ENCODE assay signal across 18 mouse cellular contexts in the genomic region with DNA sequence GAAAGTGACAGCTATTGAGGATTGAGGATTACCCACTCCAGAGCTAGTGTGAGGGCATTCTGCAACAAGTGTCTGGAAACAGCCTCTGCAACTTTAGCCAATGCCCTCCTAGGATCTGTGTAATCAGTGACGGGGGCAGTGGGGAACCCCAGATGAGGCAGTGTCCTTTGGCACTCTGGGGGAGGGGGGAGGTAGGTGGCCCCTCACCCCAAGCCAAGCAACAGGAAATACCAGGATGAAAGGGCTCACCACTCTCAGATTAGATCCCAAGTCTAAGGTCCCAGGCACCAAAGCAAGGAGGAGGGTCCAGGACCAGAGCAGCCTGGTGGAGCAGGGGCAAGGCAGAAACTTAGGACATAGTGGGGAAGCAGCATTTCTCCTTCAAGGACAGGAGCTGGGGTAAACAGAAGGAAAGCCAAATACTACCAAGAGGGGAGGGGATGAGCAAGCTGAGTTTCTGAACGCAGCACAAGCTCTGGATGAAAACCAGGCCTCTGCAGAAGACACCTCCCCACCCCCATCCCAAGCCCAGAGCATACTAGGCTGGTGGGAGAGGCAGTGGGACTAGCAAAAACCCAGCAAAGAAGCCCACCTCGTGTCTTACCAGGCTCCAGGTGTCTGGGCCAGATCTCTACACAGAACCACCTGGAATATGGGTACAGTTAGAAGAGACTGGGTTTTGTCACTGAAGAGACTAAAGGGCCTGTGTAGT. TPM values are rescaled to one million over a fixed set of nuclear protein-coding genes. Genes with fewer than 3 reads are reported as not detected.
DNase-seq lines count a peak whose midpoint lies in the region; ATAC-seq lines count a peak whose summit lies in the region.
"Had no signal": no experiment of that assay in that cellular context is flagged by ENCODE, and none has a peak within 500 bp of the region (broad histone marks: within the 10 kb centered on the region; RNA-seq: fewer than 3 reads in every experiment).

No protein-coding gene starts in this region.

- intact Hi-C loops in heart, postnatal 14 days (cut with DNase I) = no loop called here
- intact Hi-C loops in left cerebral cortex, postnatal 36 days (cut with DNase I) = no loop called here

- H3K9ac ChIP-seq in heart, embryonic 11.5 days (ENCODE audit: low read depth, low read length) = no peak overlapping the region
- peak overlapping the region; percentile 39 for H3K9ac ChIP-seq in heart, embryonic 16.5 days (ENCODE audit: low read length)
- no peak overlapping the region for H3K9ac ChIP-seq in stomach, embryonic 14.5 days (replicated peaks; ENCODE audit: low read depth, low read length)
- H3K9ac ChIP-seq: forebrain, embryonic 12.5 days; limb, embryonic 13.5 days; midbrain, embryonic 15.5 days had no signal

- ATAC-seq in heart, embryonic 11.5 days (replicated peaks; ENCODE audit: insufficient number of reproducible peaks, low FRiP score, low TSS enrichment) = no peak
- no peak for ATAC-seq in heart, embryonic 16.5 days (replicated peaks; ENCODE audit: extremely low read depth, insufficient read depth, low FRiP score)
- peak; percentile 24; the same call in 1 of the 2 replicates for ATAC-seq in stomach, embryonic 14.5 days (ENCODE audit: insufficient number of reproducible peaks, insufficient read depth, low FRiP score, low read depth)
- ATAC-seq: midbrain, embryonic 15.5 days had no signal

- no peak overlapping the region for H3K4me2 ChIP-seq in heart, embryonic 11.5 days
- H3K4me2 ChIP-seq in heart, embryonic 16.5 days (ENCODE audit: low read depth, low read length) = no peak overlapping the region
- H3K4me2 ChIP-seq in stomach, embryonic 14.5 days (replicated peaks; ENCODE audit: low read depth, low read length) = no peak overlapping the region
- H3K4me2 ChIP-seq: forebrain, embryonic 12.5 days; limb, embryonic 13.5 days; midbrain, embryonic 15.5 days had no signal

- no peak overlapping the region for H3K4me3 ChIP-seq in heart, embryonic 11.5 days (ENCODE audit: low read depth, low read length)
- H3K4me3 ChIP-seq in heart, embryonic 16.5 days (ENCODE audit: low read length) = no peak overlapping the region
- no peak overlapping the region for H3K4me3 ChIP-seq in stomach, embryonic 14.5 days (ENCODE audit: low read depth, low read length)
- H3K4me3 ChIP-seq: forebrain, embryonic 12.5 days; heart, adult 2 months; limb, embryonic 13.5 days; midbrain, embryonic 15.5 days; myocyte had no signal

- peak overlapping the region; percentile 54 for H3K27ac ChIP-seq in heart, embryonic 11.5 days (ENCODE audit: low read depth, low read length)
- H3K27ac ChIP-seq in heart, embryonic 16.5 days (ENCODE audit: low read length) = peak overlapping the region; percentile 72
- peak overlapping the region; percentile 39; the same call in 1 of the 2 replicates for H3K27ac ChIP-seq in stomach, embryonic 14.5 days (ENCODE audit: low read length)
- H3K27ac ChIP-seq: forebrain, embryonic 12.5 days; limb, embryonic 13.5 days; midbrain, embryonic 15.5 days had no signal

- H3K36me3 ChIP-seq in heart, embryonic 11.5 days (ENCODE audit: control insufficient read depth, insufficient read depth, low read length) = no peaks in the 10 kb centered on the region
- 0 out of 2 replicates have a peak, but pooled peaks cover 2% of the 10 kb centered on the region for H3K36me3 ChIP-seq in heart, embryonic 16.5 days (ENCODE audit: control insufficient read depth, insufficient read depth)
- H3K36me3 ChIP-seq in stomach, embryonic 14.5 days (ENCODE audit: control insufficient read depth, insufficient read depth, low read length) = no peaks in the 10 kb centered on the region; the same call in 1 of the 2 replicates
- H3K36me3 ChIP-seq: midbrain, embryonic 15.5 days had no signal

- H3K4me1 ChIP-seq in heart, embryonic 11.5 days (ENCODE audit: control insufficient read depth, insufficient read depth, low read length) = peaks cover 64% of the 10 kb centered on the region
- H3K4me1 ChIP-seq in heart, embryonic 16.5 days (ENCODE audit: control insufficient read depth, insufficient read depth, low read length) = peaks cover 58% of the 10 kb centered on the region
- peaks cover 18% of the 10 kb centered on the region for H3K4me1 ChIP-seq in stomach, embryonic 14.5 days (ENCODE audit: control insufficient read depth, insufficient read depth, low read length)

- DNase-seq in heart, postnatal 14 days = no peak
- DNase-seq in kidney, postnatal 10 days = peak; percentile 35
- no peak for DNase-seq in kidney, adult 18-20 months
- no peak for DNase-seq in left cerebral cortex, postnatal 36 days (ENCODE audit: low spot score in 2 of 2)
- DNase-seq in embryo, embryonic 11 days = no peak
- DNase-seq: cerebellum, adult 18-20 months; cerebellum, postnatal 36 days; right cerebral cortex, postnatal 25 days; thymus, postnatal 14 days had no signal

- H3K9me3 ChIP-seq in heart, embryonic 11.5 days (replicated peaks; ENCODE audit: control insufficient read depth, low read length) = no peaks in the 10 kb centered on the region
- no peaks in the 10 kb centered on the region for H3K9me3 ChIP-seq in heart, embryonic 16.5 days (replicated peaks; ENCODE audit: control insufficient read depth, low read length)
- no peaks in the 10 kb centered on the region for H3K9me3 ChIP-seq in stomach, embryonic 14.5 days (ENCODE audit: control insufficient read depth, low read depth, low read length)
- H3K9me3 ChIP-seq: forebrain, embryonic 12.5 days; limb, embryonic 13.5 days; midbrain, embryonic 15.5 days had no signal

- no peaks in the 10 kb centered on the region for H3K27me3 ChIP-seq in heart, embryonic 11.5 days (ENCODE audit: control insufficient read depth, insufficient read depth, low read length)
- no peaks in the 10 kb centered on the region for H3K27me3 ChIP-seq in heart, embryonic 16.5 days (ENCODE audit: control insufficient read depth, insufficient read depth, low read length)
- H3K27me3 ChIP-seq in stomach, embryonic 14.5 days (ENCODE audit: control insufficient read depth, insufficient read depth, low read length) = no peaks in the 10 kb centered on the region
- H3K27me3 ChIP-seq: CH12.LX; forebrain, embryonic 12.5 days; limb, embryonic 13.5 days; midbrain, embryonic 15.5 days had no signal

- WGBS in heart, embryonic 11.5 days (ENCODE audit: insufficient replicate concordance) = 29% methylated on average over 3 of the region's 3 CpGs
- WGBS in heart, embryonic 16.5 days = 27% methylated on average over 3 of the region's 3 CpGs
- 37% methylated on average over 3 of the region's 3 CpGs for WGBS in stomach, embryonic 14.5 days

RNA-seq across cellular contexts. Expression of a gene that starts 34.2 kb away (rescaled TPM):
- 34.3 and 47.8 TPM in 2 replicates for polyA plus RNA-seq in heart, embryonic 11.5 days (2014; fragmentation: Nextera tagmentation; extraction: Ambion mirVana)
- 10 to 100 TPM; 83.2 to 85.0 TPM for total RNA-seq in heart, postnatal 14 days (2021)
- polyA plus RNA-seq in heart, embryonic 16.5 days (2015; fragmentation: Nextera tagmentation; extraction: Ambion mirVana) = 75.1 and 76.4 TPM in 2 replicates
- 39.7 and 45.2 TPM in 2 replicates for polyA plus RNA-seq in stomach, embryonic 14.5 days (2014; fragmentation: Nextera tagmentation; extraction: Ambion mirVana)
- total RNA-seq in left cerebral cortex, postnatal 36 days (2021) = 1 to 10 TPM; 1.5 to 2.2 TPM
